Mouse (Mus musculus) stomach, adult 2 months (tissue): ENCODE data around the gene Strip2. TPM values are rescaled to one million over a fixed set of nuclear protein-coding genes. Genes with fewer than 3 reads are reported as not detected.

Source experiments
- polyA plus RNA-seq: library from polyadenylated mRNA; depleted of rRNA; stranded (reverse); fragments of >200 nt; gene quantifications from 2 replicates; pipeline ENCODE4 v1.2.3, GENCODE M21; 2012; rRNA removed

The Strip2 gene
- 0.16 and 0.22 TPM in 2 replicates for polyA plus RNA-seq

GRCm38 (mm10) chr6:29916530-29917382 lies at the start of gene Strip2:
Gene Strip2, plus strand, starts transcription at chr6:29917012.

Other genes with a start within 250 kb of the Strip2 start
- 5.6 and 7.3 TPM in 2 replicates for gene Tspan33, start 222.8 kb upstream of the Strip2 start, polyA plus RNA-seq
- gene Smo, start 181.5 kb upstream of the Strip2 start, polyA plus RNA-seq: 13.4 TPM in 2 replicates
- gene Ahcyl2, start 149.0 kb upstream of the Strip2 start, polyA plus RNA-seq: 16.3 and 21.9 TPM in 2 replicates
- 7.3 and 9.5 TPM in 2 replicates for gene Nrf1, start 131.0 kb downstream of the Strip2 start, polyA plus RNA-seq